Mouse (Mus musculus): ENCODE measurements around the gene Etv6.
A peak's percentile ranks its signal among the peaks of the same experiment; 100 is the strongest.

Etv6 gene

DNA sequence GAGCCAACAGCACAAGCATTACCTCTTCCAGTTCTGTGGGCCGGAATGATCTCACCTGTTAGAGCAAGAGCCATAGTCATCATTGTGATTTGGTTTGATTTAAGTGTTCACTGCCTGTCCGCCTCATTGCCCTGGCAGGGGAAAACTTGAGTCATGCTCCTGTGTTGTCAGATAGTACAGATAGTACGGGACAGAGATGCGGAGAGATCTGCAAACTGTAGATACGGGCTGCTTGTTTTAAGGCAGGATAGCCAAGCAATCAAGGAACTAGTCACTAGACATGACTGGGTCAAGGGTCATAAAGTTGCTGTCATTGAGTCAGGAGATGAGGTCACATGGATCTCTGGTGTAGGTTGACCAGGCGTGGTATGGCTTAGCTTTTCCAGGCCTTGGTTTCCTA lies 182.2 kb downstream of the Etv6 start:
- no peak for DNase-seq

DNA sequence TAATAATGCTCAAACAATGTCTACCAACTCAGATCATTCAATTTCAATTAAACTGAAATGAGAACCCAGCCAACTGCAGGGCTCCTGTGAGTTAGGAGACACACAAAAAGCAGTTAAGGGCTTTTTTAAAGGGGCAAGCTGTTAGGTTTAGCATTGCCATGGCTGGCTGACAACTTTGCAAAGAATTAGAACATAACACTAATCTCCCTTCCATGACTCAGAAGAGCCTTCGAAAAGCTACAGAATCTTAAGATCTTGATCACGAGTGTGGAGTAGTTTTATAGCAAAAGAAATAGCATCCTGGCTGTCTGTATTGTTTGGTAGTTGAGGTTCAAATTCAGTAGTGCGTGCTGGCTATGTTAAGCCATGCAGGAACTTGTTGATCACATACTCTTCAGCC lies 182.9 kb downstream of the Etv6 start:
- no peak for DNase-seq

DNA sequence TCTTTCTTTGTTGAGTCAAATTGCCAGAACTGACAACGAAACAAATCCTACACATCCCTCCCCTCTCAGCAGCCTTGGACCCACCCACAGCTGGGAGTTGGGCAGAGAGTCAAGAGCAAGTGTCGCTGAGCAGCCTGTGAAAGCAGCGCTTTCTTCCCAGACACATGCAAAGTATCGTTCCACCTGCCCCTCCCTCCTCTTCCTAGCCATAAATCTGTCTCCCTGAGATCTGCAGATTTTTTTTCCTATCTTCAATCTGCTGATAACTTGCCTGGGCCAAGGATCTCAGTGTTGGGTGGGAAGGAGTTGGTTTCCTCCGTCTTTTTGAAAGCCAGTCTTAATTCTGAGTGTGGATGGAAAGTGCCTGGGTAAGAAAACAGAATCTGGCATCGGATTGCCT lies 183.9 kb downstream of the Etv6 start:
- DNase-seq, result no peak

DNA sequence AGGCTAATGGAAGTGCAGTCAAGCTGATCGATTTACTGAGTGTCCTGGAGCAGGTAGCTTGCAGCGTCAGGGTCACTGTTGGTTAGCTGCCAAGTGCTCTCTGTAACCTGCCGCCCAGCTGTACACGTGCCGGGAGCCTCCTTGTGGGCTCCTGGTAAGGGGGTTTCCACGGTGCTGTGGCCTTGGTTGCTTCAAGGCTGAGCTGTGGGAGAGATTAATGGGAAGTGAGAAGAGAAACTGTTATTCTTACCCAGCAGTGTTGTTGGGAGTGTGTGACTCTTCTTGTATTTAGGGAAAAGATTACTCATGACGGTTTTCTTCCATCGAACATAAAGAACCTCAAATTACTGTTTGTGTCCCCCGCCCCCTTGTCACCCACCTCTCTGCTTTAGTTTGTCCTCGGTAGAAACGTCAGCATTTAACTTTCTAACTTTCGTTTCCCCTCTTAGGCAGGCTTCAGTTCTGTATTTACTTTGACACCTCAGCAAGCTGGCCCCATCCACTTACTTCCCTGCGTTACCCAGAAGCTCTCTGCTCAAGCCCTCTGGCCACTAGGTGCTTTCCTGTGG lies 184.8 kb downstream of the Etv6 start:
- DNase-seq, result peak; percentile 54

DNA sequence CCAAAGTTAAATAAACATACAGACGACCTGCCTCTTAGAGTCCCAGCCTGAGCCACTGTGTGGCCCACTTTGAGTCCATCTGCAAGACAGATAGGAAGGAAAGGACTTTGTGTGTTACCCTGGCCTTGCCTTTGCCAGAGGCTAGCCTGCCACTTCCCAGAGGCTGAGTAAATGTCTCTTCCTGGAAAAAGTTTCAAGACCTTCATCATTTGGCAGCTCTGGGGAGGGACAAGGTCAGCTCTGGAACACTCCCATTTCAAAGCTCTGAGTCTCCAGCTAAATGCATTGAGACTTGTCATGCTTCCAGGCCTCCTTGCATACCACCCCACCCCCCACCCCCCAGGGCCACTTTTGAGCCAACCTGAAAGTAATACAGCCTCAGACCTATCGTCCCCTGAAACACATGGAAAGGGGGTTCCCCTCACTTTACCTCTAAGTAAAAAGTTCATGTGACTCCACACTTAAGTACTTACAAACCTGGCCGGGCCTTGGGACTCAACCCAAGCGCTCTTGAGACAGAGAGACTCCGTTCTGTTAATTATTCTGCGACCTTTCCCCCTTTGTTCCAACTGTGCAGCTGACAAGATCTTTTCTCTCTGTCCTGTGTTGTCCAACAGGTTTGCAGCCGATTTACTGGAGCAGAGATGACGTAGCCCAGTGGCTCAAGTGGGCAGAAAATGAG lies 186.9 kb downstream of the Etv6 start:
- peak; percentile 56 for DNase-seq

DNA sequence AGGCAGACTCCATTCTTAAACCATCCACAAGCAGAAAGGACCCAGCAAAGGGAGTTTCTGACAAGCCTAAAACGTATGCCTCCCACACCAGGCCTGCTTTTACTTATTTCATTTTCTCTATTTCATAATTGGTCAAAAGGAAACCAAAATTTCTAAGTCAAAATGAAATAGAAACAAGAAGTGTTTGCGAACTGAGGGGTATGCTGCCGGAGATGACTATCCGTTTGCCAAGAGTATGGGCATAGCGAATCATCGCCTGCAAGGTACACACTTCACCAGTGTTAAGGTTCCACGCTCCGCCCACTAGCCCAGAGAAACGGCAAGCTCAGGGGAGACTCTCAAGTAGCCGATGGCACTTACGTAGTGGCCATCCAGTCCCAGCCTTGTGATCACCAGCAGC lies 190.1 kb downstream of the Etv6 start:
- no peak for DNase-seq

DNA sequence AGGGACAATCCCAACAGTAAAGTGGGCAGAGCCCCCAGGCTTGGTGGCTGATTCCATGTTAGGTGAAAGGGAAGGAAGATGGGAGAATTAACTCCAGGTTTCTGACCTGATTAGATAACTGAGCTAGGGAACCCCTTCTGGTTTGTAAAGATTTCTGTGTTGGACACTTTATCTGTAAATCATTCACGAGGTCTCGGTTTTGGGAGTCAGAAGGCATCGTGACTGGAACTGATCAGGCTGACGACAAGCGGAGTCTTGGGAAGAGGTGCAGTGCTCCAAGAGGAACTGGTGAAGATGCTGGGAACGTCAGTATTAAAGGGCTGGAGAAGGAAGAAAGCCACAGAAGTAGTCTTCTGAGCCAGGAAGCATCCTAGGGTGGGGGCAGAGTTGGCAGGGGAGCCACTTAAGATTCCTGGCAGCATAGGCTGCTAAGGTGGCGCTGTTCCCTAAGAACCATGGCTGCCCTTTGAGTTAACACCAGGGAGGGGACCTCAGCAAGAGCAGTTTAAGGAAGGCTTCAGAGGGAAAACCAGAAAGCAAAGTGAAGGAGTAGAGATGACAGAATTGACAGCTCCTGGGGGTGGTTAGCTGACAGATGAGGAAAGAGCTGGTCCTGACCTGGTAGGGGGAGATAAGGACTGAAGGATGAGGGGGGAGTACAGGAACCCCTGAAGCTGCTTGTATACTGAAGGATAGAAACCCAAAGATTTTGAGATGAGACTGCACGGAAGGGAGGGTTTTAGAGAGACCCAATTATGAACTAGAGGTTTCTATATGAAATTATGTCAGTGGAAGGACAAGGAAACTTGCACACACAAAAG lies 191.1 kb downstream of the Etv6 start:
- no peak for DNase-seq

DNA sequence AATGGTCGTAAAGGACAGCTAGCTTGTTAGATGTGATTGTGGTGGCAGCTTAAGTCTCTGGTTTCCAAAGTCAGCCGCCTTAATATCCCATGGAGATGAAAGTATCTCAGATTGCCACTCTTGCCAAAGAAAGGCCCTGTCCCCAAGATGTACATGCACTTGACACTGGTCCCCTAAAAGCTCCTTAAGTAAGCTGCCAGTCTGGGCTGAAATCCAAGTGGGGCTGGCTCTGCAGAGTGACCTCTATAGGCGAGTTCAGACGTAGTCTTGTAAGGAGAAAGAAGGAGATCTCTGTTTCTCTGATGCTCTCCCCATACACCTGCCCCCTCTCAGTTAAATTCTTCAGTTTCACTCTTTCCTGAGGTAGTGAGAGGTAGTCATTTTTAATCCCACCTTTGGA lies 200.8 kb downstream of the Etv6 start:
- no peak for DNase-seq

DNA sequence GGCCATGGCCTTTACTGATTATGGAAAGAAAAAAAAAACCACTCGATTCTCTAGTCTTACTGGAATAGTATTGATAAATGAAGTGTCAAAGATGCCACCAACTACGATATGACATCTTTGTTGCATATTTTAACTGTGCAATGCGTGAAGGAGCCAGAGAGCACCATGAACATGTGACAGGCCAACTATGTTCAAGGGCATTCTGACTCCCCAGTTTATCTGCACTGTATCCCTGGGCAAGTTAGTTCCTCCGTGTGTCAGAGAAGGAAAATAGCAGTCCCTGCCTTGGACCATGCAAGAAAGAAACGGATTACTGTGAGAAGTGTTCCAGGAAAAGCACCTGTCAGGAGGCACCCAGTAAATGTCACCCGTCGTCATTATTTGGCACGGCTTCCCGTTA lies 203.0 kb downstream of the Etv6 start:
- no peak for DNase-seq

DNA sequence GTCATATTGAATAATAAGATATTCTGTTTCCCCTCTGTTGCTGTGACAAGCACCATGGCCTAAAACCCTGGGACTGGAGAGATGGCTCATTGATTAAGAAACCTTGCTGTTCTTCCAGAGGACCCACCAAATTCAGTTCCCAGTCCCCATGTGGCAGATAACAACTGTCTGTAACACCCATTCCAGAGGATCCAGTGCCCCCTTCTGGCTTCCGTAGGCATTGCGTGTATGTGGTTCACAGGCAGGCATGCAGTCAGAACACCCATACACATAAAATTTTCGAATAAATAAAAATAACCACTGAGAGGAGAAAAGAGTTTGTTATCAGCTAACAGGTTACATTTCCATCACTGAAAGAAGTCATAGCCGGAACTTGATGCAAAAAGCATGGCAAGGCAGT lies 205.5 kb downstream of the Etv6 start:
- no peak for DNase-seq

DNA sequence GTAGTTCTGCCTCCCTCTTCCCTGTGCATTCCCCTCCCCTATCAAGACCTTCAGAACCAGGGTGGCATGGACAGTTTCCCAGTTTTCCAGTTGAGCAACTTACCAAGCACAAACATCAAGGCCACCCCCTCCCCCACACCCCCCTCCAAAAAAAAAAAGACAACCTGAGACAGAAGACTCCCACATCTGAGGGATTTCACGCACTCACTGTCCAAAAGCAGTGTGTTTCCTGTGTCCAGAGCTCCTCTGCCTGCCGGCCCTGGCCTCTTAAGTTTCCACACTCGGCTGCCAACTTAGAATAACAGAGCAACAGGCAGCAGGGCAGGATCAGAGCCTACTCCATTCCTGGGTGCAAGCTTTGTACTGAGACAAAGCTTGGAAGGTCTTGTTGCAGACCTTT lies 207.6 kb downstream of the Etv6 start:
- peak; percentile 34 for DNase-seq

DNA sequence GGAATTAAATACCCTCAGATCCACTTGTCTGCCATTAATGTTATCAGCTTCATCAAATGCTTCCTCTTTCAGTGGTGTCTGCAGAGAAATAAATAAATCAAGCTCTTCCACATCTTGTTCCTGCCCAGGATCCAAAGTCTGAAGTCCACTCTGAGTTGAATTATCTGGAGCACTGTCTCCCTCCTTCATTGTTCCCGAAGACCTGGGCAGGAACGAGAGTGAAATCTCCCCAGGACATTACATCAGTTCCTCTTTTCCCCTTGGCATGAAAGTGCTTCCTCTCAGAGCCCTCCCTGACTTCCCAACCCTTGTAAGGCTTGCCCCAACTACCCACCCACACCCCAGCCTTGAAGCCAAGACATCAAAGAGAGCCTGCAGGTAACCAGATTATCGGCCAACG lies 208.0 kb downstream of the Etv6 start:
- DNase-seq, result peak; percentile 57

DNA sequence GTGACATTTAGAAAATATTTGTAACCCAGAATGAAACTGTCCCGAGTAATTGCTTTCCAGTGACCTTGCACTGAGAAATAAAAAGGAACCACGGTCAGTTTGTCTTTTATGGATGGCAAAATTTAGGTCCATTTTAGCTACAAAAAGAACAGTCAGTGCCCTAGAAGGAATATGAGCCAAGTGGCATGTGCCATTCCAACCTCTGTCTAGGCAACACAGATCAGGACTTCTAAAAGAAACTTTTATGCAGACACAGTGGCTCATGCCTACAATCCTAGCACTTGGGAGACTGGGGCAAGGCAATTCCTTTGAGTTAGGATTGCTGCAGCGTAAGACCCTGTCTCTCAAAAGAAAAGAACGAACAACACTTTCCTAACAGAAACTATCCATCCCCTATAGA lies 208.6 kb downstream of the Etv6 start:
- DNase-seq, result no peak

DNA sequence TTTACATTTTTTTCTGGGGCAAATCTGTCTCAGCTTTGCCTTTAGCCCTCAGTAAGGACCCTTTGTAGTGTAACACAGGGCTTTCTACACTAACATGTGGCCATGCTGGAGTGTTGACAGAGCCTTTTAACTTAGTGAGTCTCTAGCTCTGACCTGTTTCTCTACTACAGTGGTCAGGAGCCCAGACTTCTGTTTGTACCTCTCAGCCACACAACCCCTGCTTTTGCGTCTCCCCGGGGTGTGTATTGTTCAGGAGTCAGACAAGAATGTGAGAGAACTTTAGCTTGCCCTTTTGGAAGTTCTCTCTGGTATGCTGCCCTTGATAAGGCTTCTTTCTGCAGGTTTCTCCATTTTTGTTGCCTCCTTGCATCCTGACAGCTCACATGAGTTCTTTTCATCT lies 210.6 kb downstream of the Etv6 start:
- no peak for DNase-seq

DNA sequence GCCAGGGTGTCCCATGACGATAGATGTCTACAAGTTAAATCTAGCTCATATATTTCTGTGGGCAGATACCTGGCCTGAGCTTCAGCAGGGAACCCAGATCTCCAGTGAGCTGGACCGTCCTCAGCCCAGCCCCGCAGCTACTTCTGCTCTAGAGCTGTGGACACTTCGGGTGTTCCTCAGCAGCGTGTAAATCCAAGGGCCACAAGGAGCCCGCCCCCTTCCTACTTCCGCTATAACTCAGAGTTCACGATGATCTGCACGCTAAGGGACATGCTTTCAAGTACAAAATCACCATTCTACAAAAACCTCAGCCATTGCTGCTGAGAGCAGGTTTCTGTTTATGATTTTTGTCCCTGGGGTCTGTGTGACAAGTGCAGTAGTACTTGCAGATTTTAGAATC lies 211.8 kb downstream of the Etv6 start:
- DNase-seq, result no peak

DNA sequence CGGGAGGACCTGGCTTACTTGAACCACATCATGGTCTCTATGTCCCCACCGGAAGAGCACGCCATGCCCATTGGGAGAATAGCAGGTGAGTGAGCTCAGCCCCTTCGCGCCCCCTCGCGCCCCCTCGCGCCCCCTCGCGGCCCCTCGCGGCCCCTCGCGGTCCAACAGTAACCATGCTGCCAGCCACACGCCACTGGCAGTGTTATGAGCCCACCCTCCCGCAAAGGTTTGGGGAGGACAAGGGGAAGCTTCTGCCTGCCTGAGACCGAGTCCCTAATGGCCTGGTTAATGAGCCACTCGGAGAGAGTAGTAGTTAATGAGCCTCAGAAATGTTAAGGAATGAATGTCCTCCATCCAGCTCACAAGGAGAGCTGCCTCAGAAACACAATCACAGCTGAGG lies 213.2 kb downstream of the Etv6 start:
- DNase-seq, result peak; percentile 27

DNA sequence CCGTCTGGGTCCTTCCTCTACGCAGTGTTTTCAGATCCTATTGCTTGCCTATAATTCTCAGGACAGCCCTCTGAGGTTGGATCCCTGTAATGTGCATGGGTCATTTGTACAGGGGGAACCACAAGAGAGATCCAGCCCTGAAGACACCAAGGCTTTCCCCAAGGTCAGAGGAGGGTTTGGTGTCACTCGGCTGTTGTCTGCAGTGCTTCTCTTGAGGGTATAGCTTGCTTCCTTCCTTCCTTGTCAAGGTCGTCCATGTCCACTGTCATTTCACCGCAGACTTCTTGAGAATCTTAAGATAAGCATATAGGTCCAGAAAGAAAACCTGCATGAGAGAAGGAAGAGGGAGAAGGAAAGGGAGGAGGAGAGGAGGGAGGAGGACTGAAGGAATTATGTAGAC lies 215.3 kb downstream of the Etv6 start:
- DNase-seq, result no peak

DNA sequence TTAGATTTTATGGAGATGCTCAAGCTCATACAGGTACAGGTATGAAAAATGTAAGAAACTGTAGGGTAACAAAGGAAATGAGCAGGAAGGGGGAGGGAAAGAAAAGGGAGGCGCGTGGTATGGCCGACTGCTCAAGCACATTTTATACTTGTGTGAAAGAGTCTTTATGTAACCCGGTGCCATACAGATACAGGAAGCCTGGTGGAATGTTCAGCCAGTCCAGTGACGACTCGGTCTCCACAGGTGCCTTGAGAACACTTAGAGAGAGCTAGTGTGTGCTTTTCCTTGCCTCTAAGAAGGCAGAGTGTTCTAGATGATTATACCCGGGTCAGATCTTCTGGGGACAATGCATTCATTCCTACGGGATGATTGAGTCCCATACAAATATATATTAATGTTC lies 215.9 kb downstream of the Etv6 start:
- no peak for DNase-seq

DNA sequence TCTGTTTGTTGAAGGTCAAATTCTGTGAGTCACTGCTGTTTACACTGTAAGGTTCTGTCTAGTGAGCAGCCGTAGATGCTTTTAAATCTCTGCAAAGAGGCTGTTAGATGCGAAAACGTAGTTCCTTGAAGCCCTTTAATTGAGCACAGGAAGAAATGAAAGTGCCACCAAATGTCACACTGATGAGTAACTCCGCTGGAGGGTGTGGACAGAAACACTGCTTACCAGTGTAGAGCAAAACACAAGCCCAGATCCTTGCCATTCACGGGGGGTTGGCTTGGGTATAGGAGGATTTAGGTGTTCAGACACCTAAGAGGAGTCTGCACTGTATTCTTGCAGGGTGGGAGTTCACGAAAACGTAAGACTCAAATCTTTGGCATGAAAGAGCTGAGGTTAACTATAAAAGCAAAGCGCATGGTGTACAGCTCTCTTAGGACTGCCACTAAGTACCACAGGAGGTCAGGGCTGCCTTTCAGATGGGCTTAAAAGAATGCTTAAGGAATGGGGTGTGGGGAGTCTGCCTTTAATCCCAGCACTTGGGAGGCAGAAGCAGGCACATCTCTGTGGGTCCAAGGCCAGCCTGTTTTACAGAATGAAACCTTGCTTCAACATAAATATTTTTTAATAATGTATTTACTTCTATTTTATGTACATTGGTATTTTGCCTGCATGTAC lies 216.7 kb downstream of the Etv6 start:
- DNase-seq, result no peak

DNA sequence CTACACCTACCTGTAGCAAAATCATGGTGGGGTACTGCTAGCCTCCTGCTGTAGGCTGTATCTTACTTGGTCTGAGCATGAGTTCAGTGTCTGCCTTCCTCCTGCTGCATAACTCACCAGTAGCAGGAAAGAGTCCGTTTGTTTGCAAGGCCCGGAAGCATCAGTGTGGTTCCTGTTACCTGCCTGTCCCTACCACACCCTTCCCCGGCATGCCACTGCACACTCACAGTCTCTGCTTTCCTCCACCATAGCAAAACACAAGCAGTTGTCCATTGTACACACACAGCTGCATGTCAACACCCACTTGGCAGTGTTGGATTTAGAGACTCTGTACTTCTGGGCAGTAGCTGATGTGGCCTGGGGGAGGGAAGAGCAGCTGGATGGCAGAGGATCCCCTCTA lies 220.9 kb downstream of the Etv6 start:
- no peak for DNase-seq

DNA sequence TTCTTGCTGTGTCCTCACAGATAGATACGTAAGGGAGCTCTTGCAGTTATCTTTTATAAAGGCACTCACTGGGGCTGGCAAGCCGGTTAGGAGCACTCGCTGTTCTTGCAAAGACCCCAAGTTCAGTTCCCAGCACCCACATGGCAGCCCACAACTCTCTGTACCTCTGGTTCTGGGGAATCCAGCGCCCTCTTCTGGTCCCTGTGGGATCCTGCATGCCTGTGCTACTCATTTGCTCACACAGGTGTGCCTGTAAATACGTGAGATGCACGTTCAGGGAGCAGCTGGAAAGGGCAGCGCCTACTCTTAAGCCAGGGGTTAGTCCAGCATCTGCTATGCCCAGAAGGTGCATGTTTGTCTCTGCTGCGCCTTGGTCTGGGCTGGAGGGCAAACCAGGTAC lies 224.4 kb downstream of the Etv6 start:
- no peak for DNase-seq

DNA sequence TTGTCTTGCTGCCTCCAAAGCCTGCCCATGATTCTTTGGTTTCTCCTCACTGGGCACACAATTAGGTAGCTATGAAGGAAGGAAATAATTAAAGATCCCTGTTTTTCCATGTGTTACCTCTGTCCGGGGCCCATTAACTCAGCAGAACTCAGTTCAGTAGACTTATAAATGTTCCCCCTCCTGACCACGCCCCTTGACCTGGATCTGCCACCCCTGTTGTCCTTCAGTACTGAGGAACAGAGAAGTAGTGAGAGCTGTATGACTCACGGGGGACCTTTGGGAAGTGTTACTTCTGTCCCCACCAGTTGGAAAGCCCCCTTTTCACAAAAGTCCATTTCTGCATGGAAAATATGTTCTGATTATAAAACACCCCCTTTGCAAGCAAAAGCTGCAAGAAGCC lies 226.4 kb downstream of the Etv6 start:
- no peak for DNase-seq

DNA sequence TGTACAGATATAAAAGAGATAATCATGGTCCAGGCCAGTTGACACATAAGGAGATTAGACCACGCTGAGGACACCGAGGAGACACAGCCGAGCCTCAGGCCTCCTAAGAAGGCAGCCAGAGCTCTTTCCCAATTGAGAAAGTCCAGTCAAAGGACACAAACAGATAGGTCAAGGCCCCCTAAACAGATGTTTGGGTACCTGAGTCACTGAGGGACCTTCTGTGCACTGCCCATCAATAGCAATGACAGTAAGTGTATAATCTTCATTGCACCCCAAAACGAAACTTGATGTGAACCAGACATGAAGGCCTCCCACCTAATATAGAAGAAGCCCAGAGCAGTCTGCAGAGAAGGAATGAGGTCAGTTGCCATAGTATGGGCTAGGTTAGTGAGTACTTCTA lies 226.9 kb downstream of the Etv6 start:
- no peak for DNase-seq
